Mouse (Mus musculus) kidney, postnatal 10 days (tissue): ENCODE results near the gene Ntn1.

Source experiments
- DNase-seq: peaks from one replicate; pipeline ENCODE4 v3.0.0; 2021; ENCODE audit warnings: mixed read lengths

Gene Ntn1

GRCm38 (mm10) chr11:68258498-68258897 is 142.1 kb downstream of the Ntn1 start:
- DNase-seq, result no peak

- peak; percentile 34 for DNase-seq
These were observed 147.1 kb downstream of the Ntn1 start for GRCm38 (mm10) chr11:68253531-68253930.

DNA sequence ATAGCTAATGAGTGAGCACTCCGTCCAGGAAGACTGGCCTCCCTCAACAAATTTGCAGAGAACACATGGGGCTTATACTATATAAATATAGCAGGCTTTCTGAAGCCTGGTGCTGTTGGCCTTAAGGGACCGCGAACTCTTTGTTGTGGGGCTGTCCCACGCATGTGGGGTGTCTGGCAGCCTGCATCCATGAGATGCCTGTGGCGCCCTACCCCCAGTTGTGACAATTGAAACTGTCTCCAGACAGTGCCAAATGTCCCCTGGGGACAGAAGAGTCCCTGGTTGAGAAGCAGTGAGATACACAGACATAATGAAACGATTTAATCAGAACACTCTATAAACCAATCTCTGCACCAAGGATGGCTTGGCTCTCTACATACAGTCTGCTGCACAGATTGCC is 150.5 kb downstream of the Ntn1 start:
- no peak for DNase-seq

DNA sequence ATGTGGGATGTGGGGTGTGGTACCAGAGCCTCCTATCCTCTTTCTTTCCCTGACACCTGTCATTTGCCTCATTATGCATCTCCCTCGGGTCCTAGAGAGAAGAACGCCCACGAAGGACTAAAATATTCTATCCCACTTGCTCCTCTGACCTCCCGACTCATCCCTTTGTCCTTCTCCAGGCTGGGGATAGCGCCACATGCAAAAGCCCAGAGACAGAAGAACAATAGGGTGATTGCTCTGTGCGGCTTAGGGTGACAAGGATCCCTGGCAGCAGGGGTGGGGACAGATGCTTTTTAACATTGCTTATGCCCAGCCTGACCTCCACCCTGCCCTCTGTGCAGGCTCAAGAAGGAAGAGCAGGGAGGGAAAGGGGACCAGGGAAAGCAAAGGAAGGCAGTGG is 152.7 kb downstream of the Ntn1 start:
- no peak for DNase-seq

- DNase-seq, result no peak
These were observed 155.7 kb downstream of the Ntn1 start for GRCm38 (mm10) chr11:68244992-68245261.

DNA sequence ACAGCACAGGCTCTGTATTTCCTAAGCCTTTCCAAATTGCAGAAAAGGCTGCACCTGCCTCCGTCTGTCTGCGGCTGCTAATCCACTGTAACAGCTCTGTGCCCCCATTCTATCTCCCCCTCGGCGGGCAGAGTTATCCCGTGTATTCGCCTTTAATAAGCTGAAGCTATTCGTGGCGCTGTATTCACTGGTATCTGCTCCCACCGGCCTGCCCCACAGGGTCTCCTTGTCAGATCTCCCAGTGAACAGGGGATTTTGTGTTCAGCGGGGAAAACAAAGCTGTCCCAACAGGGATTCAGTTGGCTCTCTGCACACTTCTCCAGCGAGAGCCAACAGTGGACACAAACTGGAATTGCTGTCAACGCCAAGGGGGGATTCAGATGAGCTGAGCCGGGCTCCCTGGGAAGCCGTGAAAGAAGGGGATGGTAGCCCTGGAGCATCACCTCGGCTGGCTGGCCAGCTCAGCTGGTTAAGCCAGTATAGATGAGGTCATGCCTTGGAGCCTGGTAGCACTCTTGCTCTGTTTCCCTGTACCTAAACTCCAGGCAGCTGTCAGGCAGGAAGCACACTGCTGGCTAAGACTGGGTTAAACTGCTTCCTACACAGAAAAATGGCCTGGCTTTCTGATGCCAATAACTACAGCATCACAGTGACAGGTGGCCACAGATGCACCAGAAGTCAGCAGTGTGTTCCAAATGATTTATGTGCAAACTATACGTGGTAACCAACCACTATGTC is 156.2 kb downstream of the Ntn1 start:
- DNase-seq, result no peak

DNA sequence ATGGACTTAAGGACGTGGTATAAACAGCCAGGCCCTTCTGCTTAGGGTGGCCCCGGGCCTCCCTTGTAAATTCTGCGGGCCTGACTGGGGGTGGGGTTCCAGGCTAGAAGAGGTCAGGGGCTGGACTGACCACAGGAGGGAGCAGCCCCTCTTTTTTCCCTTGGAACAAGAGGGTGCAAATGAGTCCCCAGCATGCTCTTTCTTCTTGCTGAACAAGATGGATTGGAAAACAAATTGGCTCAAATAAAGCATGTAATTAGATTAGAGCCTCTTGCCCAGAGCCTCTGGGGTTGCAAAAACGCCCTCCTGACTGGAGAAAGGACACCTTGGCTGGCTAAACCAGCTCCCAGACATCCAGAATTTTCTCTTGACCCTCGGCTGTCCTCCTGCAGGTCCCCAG is 160.9 kb downstream of the Ntn1 start:
- no peak for DNase-seq

DNA sequence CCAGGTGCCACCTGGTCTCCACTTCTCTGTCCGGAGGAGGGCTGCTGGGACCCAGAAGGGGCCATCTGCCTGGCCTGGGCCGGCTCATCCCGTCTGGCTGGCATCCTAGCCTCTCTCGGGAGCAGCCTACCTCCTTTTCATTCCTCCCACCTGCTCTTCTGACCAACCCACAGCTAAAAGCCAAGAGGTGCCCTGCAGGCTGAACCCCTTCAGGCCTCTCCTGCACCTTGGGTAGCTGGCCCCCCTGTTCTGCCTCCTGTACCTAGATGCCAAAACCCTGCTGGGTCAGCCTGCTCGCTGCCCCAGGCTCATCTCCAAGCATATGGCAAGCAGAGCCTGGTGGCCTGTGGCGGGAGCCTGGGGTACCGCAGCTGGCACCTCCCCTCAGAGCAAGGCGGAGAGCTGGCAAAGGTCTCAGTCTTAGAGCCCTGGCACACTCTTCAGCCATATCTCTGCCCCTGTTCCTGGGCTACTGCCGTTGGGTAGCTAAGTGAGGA is 167.1 kb downstream of the Ntn1 start:
- no peak for DNase-seq

DNA sequence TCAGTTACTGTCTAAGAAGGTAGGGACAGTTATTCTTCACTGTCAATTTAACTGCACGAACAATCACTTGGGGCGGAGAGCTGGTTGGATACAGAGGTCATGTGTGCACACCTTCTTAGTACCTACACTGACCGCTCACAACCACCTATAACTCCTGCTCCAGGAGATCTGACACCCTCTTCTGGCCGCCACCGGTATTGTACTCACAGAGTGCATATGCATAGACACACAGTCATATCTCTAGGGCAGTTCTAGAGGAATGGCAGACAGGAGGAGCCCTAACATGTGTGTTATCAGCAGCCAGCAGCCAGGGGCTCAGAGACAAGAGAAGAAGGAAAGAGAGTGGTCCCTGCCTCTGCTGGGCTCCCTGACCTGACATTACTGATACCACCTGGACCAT is 169.1 kb downstream of the Ntn1 start:
- peak; percentile 27 for DNase-seq

DNA sequence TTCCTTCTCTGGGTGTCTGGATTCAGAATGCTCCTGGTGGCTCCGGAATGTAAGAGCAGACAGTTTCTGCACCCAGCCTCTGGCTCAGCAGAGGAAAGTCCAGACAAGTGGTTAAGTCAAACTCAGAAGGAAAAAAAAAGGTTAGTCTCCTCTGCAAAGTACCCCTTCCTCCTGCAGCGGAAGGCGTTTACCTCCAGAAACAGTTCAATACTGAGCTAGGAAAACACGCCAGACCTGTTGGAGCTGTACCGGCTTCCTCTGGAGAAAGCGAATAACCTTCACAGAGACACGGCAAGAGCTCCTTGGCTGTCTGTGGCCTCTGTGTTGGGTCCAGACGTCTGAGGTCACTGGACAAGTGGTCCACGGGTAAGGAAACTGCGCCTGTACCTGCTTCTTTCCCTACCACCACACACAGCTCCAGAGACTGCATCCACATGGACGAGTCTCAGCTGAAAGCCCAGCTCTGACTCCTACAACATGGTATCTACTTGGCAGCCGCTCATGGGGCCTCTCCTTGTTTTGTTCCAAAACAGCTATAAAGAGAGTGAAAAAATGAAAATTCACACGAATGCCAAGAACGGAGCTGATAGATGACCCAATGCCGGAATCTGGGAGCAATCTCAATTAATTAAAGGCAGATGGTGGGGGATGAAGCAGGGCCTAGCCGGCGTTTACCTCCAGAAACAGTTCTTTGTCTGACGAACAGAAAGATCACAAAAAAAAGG is 171.5 kb downstream of the Ntn1 start:
- peak; percentile 14 for DNase-seq

DNA sequence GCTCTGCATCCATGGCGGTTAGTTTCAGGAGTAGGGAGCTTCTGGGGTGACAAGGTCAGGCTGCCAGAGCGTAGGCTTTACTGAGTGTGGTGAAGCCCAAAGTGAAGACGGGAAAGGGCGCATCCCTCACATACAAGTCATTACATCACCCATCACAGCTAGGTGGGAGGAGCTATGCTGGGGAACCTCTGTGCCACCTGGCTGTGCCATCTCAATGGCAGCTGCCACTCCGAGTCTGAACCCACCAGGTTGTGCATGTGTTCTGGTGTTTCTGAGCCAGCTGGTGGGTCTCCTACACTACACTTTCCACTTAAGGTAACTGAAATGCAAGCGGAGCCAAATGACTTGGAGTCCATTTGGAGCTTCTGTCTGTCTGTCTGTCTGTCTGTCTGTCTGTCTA is 172.8 kb downstream of the Ntn1 start:
- no peak for DNase-seq

- no peak for DNase-seq
These were observed 174.0 kb downstream of the Ntn1 start for GRCm38 (mm10) chr11:68226654-68227057.

DNA sequence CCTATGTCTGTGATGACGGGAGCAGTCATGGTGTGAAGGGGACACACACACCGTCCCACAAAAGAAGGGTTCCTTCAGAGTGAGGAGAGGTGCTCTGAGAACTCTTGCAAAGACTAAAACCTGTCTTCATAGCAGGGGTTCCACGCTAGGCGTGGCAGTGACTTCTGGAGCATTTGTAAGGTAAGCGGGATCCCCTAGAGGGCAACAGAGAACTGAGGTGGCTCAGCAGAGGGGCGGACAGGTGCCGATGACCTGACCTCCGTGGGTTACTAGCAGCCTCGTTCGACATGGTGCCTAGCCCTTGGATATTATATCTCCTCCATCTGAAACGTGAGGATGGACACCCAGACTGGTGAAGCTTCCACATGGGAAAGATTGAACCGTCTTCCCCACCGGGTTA is 177.5 kb downstream of the Ntn1 start:
- DNase-seq, result no peak

DNA sequence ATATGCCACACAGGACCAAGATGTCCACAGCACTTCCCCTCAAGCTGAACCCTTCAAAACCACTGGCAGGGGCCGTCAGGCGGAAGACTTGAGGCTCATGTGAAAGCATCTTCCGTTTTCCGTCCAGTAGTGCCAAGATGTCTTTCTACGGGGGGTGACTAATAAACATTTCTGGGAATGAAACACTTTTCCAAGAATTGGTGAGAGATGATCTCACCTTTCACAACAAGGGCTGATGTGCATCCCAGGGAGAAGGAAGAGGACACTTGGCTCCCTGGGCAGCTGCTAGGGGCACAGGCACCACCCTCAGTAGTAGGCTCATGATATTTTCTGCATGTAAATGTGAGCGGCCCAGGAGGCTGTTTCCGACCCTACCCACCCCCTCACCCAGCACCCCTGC is 178.4 kb downstream of the Ntn1 start:
- no peak for DNase-seq

DNA sequence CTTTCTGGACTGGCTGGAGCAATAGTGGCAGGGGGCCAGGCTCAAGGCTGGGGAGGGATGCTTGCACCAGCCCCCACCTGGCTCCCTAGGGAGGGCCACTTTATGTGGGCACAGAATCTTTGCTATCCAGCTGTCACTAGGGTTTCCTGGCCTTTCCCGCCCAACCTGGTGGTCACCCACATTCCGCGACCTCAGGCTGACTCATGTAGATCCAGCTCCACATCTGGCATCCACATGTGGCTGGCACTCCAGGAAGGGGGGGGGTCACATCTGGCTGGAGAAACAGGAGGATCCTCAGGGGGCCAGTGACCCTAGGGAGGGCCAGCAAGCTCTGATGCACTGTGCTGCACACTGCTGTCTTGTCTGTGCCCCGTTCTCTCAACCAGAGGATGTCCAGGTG is 179.9 kb downstream of the Ntn1 start:
- DNase-seq, result no peak

GRCm38 (mm10) chr11:68216041-68216440 is 184.6 kb downstream of the Ntn1 start:
- no peak for DNase-seq

DNA sequence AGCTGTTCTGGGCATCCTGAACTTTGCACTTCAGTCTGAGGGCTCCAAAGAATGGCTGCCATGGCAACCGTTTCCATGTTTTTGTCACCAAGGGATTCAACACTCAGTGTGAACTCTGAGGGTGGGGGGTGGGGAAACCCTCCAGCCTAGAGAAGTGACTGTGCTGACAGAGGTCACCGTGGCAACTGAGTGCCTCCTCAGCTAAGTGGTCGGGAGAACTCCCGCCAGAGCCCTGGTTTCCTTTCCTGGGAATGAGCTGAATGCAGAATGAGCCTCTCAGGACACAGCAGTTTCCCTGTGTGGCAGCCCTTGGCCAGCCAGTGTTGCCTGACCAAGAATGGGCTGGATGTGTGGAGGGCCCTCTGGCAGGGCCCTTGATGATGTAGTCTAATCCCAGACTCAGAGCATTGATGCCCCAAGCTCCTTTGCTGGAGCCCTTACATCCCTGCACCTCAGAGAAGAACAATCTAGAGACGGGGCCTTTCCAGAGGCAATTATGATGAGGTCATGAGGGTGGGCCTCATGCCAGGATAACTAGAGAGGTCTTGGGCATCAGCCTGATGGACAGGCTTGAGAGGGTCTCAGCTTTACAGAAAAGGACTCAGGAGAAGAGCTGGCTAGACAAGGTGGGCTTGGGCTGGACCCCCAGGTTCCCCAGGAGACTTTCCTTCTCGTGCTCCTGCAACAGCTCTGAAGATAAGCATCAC is 185.3 kb downstream of the Ntn1 start:
- DNase-seq, result peak; percentile 70

GRCm38 (mm10) chr11:68214496-68215205 is 186.0 kb downstream of the Ntn1 start:
- DNase-seq, result no peak

DNA sequence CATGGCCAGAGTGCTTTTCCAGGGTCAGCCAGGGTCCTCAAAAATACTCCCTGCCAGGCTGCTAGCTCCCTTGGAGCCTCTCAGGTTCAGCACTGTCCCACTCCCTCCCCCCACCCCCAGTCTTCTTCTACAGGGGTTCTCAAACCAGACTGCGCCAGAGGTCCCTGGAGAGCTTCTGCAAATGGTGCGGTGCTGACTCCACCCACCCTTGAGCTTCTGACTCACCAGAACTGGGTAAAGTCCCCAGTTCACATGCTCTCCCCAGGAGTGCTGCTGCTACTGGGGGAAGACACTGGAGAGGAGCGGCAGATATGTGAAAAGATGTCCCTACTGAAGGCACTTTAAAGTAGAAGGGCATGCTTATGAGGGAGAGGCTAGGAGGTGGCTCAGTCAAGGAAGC is 186.7 kb downstream of the Ntn1 start:
- no peak for DNase-seq

- DNase-seq, result peak; percentile 79
These were observed 188.6 kb downstream of the Ntn1 start for GRCm38 (mm10) chr11:68211924-68212578.

GRCm38 (mm10) chr11:68210714-68211113 is 189.9 kb downstream of the Ntn1 start:
- DNase-seq, result no peak

- no peak for DNase-seq
These were observed 191.1 kb downstream of the Ntn1 start for GRCm38 (mm10) chr11:68209506-68209905.

DNA sequence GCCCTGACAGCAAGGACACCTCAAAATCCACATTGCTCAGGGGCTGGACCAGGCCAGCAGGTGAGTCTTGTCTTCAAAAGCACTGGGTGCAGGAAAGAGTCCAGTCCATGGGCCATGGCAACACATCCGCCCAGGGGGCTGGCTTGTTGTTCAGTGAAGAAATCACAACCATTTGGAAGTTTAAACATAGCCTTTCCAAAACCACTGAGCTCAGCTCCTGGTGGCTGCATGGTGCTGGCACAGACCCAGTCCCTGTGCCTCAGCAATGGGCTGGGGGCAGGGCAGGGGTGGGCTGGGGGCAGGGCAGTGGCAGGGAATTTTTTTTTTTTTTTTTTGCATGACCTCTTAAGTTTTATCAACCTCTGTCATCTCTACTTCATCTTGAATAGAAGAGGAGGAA is 192.0 kb downstream of the Ntn1 start:
- DNase-seq, result no peak
